Mouse (Mus musculus) inflammation-experienced regulatory T-cells, adult 6 months (primary cell): ENCODE measurements around the gene Ppp3ca. TPM values are rescaled to one million over a fixed set of nuclear protein-coding genes. Genes with fewer than 3 reads are reported as not detected.

Source experiments
- ATAC-seq: one replicate; pipeline ENCODE4 v1.8.0; 2017
- polyA plus RNA-seq, 3 experiments: library from polyadenylated mRNA; unstranded; fragments of 100-300 nt; shearing (Covaris generic); gene quantifications; one replicate each; pipeline ENCODE4 v1.2.1; 2017

Ppp3ca gene
- polyA plus RNA-seq, 3 experiments from 2014 or later = 12.9 to 20.0 (median 19.0) TPM

- peak; percentile 92 for ATAC-seq
Measured at GRCm38 (mm10) chr3:136940733-136941601, 271.0 kb downstream of the Ppp3ca start.

- peak; percentile 27 for ATAC-seq
Measured at GRCm38 (mm10) chr3:136941602-136941926, 271.6 kb downstream of the Ppp3ca start.

GRCm38 (mm10) chr3:136945550-136945949 is 275.6 kb downstream of the Ppp3ca start:
- ATAC-seq = no peak

GRCm38 (mm10) chr3:136946662-136947061 is 276.7 kb downstream of the Ppp3ca start:
- ATAC-seq = no peak

GRCm38 (mm10) chr3:136948142-136948541 is 278.2 kb downstream of the Ppp3ca start:
- no peak for ATAC-seq

- ATAC-seq = no peak
Measured at GRCm38 (mm10) chr3:136951792-136952191, 281.9 kb downstream of the Ppp3ca start.

- no peak for ATAC-seq
Measured at GRCm38 (mm10) chr3:136952822-136953221, 282.9 kb downstream of the Ppp3ca start.

GRCm38 (mm10) chr3:136955043-136955442 is 285.1 kb downstream of the Ppp3ca start:
- ATAC-seq = no peak

GRCm38 (mm10) chr3:136960314-136960713 is 290.4 kb downstream of the Ppp3ca start:
- no peak for ATAC-seq

- ATAC-seq = no peak
Measured at GRCm38 (mm10) chr3:136966786-136967185, 296.9 kb downstream of the Ppp3ca start.

- no peak for ATAC-seq
Measured at GRCm38 (mm10) chr3:136967510-136967909, 297.6 kb downstream of the Ppp3ca start.

GRCm38 (mm10) chr3:136969796-136970195 is 299.9 kb downstream of the Ppp3ca start:
- no peak for ATAC-seq

GRCm38 (mm10) chr3:136977859-136978258 is 307.9 kb downstream of the Ppp3ca start:
- no peak for ATAC-seq

GRCm38 (mm10) chr3:136980915-136981588 is 311.1 kb downstream of the Ppp3ca start:
- no peak for ATAC-seq

- no peak for ATAC-seq
Measured at GRCm38 (mm10) chr3:136981589-136981924, 311.6 kb downstream of the Ppp3ca start.

GRCm38 (mm10) chr3:136982021-136982420 is 312.1 kb downstream of the Ppp3ca start:
- no peak for ATAC-seq

GRCm38 (mm10) chr3:136986096-136986881 is 316.4 kb downstream of the Ppp3ca start:
- no peak for ATAC-seq
